Mouse (Mus musculus) activated CD4-positive, CD25-positive, alpha-beta regulatory T cell, adult 4 months (primary cell): Measurements from ENCODE around the gene Gab1. TPM values are rescaled to one million over a fixed set of nuclear protein-coding genes. Genes with fewer than 3 reads are reported as not detected.
A peak's percentile ranks its signal among the peaks of the same experiment; 100 is the strongest.

Experiments used
- ATAC-seq: one replicate; pipeline ENCODE4 v1.8.0; 2017
- polyA plus RNA-seq, 2 experiments: library from polyadenylated mRNA; unstranded; fragments of 100-300 nt; shearing (Covaris generic); gene quantifications; one replicate each; pipeline ENCODE4 v1.2.1; 2017

The Gab1 gene
- polyA plus RNA-seq, 2 experiments from 2014 or later: 0.15 TPM; not detected in 1

DNA sequence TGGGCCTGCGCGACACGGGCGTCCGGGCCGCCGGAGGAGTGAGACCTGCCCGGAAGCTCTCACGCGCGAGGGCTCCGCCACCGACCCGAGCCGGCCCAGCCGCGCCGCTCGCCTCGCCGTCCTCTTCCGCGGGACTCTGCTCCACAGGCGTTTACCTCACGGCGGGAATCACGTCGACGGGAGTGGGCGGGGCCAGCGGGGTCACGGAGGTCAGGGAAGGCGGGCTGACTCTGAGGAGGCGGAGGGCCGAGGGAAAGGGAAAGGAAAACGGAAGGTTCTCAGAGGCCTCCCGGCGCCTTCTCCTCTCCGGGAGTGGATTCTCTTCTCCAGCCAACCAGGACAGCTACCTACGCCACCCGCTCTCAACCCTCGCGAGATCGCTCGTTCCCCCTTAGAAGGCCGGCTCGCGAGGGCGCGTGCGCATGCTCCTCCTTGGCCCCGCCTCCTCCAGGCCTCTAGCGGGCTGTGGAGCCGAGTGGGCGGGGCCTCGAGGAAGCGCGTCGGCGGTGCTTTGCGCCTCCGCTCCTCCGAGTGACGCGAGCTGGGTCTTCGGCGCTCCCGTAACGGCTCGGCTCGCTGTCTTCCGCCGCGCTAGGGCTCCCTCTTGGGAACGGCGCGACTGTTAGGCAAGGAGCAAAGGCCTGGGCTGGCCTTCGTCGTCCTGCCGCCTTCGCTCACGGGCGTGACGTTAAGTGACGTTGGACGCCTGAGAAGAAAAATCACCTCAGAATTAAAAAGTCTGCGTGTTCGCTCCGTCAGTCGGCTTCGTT lies 141.0 kb downstream of the Gab1 start, which contains the start of gene Smarca5:
TSS of gene Smarca5 (minus strand) at position 343 of the 770 bp plus-strand sequence.
- peak; percentile 88 for ATAC-seq

DNA sequence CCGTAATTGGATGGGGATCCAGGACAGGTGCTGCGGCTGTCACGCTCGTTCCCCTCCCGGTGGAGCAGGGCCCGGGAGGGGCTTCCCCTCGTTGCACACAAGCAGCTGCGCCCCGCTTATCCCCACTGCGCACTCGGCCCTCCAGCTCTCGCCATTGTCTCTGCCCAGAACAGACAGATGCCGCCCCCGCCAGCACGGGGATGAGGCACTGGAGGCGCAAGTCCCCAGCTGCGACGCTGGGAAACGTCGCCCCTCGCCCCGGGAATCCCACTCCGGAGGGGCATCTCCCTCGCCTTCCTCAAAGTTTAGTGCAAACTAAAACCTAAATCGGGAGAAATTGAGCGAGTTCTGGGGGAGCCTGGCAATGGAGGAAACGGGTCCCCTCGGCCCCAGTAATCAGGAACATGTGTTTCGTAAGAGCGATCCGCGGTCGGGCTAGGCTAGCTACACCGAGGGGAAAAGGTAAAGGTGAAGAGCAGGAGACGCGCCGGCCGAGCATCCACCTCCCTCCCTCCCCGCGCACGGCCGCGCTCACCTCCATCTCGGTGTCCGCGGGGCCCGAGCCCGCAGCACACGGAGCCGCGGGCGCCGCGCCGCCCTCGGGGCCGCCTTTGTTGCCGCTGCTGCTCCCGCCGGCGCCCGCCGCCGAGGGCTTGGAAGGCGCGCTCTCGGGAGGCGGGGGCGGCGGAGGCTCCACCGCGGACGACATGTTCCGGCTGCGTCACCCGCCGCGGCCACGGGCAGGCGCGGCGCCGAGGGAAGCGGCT lies 141.7 kb downstream of the Gab1 start:
- ATAC-seq: peak; percentile 17

DNA sequence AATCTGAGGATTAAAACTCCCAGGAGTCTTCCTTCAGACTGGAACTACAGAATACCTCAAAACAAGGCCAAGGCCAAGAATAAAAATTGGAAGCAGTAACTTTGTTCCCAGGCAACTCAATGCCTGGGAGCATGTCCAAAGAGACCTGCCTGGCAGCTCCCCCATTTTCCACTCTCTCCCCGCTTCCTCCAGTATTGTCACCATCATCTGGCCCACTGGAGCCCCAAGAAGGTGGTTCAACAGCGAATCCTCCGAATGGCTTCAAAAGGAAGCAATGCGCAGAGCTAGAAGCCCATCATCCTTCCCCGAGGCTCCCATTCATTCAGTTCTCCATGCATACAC lies 142.3 kb downstream of the Gab1 start:
- no peak for ATAC-seq

DNA sequence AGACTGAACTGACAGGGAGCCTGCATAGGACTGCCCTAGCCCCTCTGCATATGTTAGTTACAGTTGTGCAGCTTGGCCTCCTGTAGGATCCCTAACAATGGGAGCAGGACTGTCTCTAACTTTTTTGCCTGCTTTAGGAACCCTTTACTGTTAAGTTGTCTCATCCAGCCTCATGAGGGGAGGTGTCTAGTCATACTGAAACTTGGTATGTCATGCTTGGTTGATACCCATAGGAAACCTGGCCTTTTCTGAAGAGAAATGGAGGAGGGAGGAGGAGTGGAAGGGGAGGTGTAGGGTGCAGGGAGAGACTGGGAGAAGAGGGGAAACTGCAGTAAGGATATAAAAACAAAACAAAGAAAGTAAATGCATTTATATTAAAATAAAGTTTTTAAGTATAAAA lies 148.0 kb downstream of the Gab1 start:
- peak; percentile 28 for ATAC-seq

DNA sequence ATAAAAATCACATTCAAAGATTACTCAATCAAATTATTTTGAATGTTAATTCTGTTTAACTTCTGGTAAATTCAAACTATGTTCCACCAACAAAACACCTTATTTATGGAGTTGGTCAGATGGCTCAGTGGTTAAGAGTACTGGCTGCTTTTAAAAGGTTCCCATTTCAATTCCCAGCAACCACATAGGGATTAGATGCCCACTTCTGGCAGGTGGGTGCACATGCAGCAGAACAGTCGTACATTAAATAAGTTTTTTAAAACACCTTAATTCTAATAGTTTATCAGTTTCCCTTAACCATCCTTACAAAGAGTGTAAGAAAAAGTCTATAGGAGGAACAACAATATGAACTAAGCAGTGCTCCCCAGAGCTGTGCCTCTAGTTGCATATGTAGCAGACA lies 165.9 kb downstream of the Gab1 start:
- ATAC-seq: no peak

Other genes with a start within 250 kb of the Gab1 start
- 10 to 100 TPM; 25.0 to 26.0 TPM for gene Smarca5, start 141.0 kb downstream of the Gab1 start, polyA plus RNA-seq
- 10 to 100 TPM; 25.6 to 27.6 TPM for gene Usp38, start 134.4 kb upstream of the Gab1 start, polyA plus RNA-seq